Mouse (Mus musculus): ENCODE measurements around the gene Ilf2. TPM values are rescaled to one million over a fixed set of nuclear protein-coding genes. Genes with fewer than 3 reads are reported as not detected.
A peak's percentile ranks its signal among the peaks of the same experiment; 100 is the strongest.

Ilf2 gene
- polyA plus RNA-seq, 1 experiment from 2014 or later = 169 TPM

DNA sequence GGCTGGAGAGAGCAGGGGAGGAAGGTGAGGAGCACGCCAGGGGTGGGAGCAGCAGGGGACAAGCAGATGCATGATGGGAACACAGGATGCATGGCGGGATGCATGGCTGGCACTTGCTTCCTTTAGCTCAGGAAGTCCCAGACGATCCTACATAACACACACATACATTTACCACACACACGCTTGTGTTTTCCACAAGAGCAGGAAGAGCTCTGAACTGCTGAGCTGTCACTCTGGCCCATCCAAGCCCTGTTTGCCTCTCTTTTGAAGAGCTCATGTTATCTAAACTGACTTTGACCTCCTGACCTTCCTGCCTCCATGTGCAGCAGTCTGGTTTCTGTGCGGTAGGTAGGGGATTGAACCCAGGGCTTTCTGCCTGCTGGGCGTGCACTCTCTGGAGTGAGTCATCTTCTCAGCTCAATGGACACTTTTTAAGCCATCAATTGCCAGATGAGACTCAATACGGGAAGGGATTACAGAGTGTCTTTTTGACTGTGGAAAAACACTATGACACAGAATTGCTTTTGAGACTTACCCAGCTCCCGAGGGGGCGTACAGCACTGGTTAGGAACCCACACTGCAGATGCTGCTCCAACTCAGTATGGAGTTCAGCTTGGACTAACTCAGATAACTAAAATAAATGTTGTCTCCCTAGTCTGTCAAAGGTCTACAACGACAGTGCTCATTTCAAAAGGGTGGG lies 24.4 kb upstream of the Ilf2 start:
- no peak for DNase-seq (ENCODE audit: low spot score)
- no peaks in the 10 kb centered on the region for H3K36me3 ChIP-seq (ENCODE audit: control insufficient read depth, insufficient read depth, low read length)
- H3K27ac ChIP-seq (ENCODE audit: low read depth, low read length) = peak overlapping the region; percentile 55; the same call in 1 of the 2 replicates
- no peaks in the 10 kb centered on the region for H3K27me3 ChIP-seq (replicated peaks; ENCODE audit: control insufficient read depth, insufficient read depth, low read length)
- H3K4me3 ChIP-seq (ENCODE audit: low read depth, low read length) = peak overlapping the region; percentile 38
- H3K9ac ChIP-seq (ENCODE audit: low read depth, low read length) = no peak overlapping the region
- no peaks in the 10 kb centered on the region for H3K9me3 ChIP-seq (ENCODE audit: control insufficient read depth, low read length)
- WGBS = 31% methylated on average over 10 of the region's 10 CpGs
- ATAC-seq (replicated peaks; ENCODE audit: low FRiP score) = peak; percentile 61
- peaks cover 19% of the 10 kb centered on the region for H3K4me1 ChIP-seq (replicated peaks; ENCODE audit: control insufficient read depth, insufficient read depth, low read length)
- H3K4me2 ChIP-seq = peak overlapping the region; percentile 62

DNA sequence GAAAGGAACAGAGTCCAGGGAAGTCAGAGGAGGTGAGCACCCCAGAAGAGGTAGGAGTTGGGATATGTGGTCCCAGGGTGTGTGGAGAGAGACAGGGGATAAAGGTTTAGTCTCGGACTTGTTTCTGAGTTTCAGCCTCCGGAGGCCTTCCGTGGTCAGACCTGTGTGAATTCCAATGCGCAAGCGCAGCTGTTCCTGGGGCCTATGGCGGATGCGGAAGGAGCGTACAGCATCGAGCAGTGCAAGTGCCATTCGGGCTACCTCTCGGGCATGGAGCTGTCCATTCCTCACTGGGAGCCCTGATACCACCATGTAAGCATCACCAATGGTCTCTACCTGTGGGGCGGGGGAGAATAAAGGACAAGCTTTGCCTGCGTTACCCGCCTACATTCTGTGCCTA lies 21.0 kb upstream of the Ilf2 start:
- Histone ChIP-seq H3K9ac (ENCODE audit: low read depth, low read length) (no peak overlapping the region), H3K27me3 (replicated peaks; ENCODE audit: control insufficient read depth, insufficient read depth, low read length) (no peaks in the 10 kb centered on the region; the same call in none of the 2 replicates), H3K4me2 (no peak overlapping the region), H3K9me3 (ENCODE audit: control insufficient read depth, low read length) (no peaks in the 10 kb centered on the region), H3K4me1 (replicated peaks; ENCODE audit: control insufficient read depth, insufficient read depth, low read length) (peaks cover 10% of the 10 kb centered on the region), H3K36me3 (ENCODE audit: control insufficient read depth, insufficient read depth, low read length) (no peaks in the 10 kb centered on the region), H3K27ac (ENCODE audit: low read depth, low read length) (no peak overlapping the region), H3K4me3 (ENCODE audit: low read depth, low read length) (no peak overlapping the region)
- ATAC-seq (replicated peaks; ENCODE audit: low FRiP score) (no peak), DNase-seq (ENCODE audit: low spot score) (no peak)
- WGBS = 92% methylated on average over 14 of the region's 14 CpGs

DNA sequence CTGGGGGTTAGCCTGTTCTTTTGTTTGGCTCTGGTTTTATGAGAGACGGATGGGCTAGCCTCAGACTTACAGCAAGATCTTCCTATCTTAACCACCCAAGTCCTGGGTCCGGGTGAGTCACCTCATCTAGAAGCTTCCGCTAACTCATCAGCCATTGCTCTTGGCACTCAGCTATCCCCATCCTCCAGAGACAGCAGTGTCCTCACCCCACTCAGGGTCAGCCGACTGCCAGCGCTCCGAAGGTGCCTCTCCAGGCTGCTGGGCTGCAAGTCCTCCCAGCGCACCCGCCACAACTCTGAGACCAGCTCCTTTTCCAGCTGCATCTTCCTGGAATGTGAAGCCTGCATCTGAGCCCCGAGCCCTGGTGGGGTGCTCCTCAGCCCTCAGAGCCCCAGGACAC lies 16.2 kb upstream of the Ilf2 start:
- H3K9ac ChIP-seq (ENCODE audit: low read depth, low read length) = no peak overlapping the region
- no peaks in the 10 kb centered on the region for H3K9me3 ChIP-seq (ENCODE audit: control insufficient read depth, low read length)
- no peak overlapping the region for H3K4me3 ChIP-seq (ENCODE audit: low read depth, low read length)
- 82% methylated on average over 9 of the region's 9 CpGs for WGBS
- peaks cover 32% of the 10 kb centered on the region for H3K27me3 ChIP-seq (replicated peaks; ENCODE audit: control insufficient read depth, insufficient read depth, low read length)
- no peaks in the 10 kb centered on the region for H3K36me3 ChIP-seq (ENCODE audit: control insufficient read depth, insufficient read depth, low read length)
- no peak overlapping the region for H3K4me2 ChIP-seq
- no peak overlapping the region for H3K27ac ChIP-seq (ENCODE audit: low read depth, low read length)
- DNase-seq (ENCODE audit: low spot score) = no peak
- 0 out of 2 replicates have a peak, but pooled peaks cover 3% of the 10 kb centered on the region for H3K4me1 ChIP-seq (replicated peaks; ENCODE audit: control insufficient read depth, insufficient read depth, low read length)
- ATAC-seq (replicated peaks; ENCODE audit: low FRiP score) = no peak

DNA sequence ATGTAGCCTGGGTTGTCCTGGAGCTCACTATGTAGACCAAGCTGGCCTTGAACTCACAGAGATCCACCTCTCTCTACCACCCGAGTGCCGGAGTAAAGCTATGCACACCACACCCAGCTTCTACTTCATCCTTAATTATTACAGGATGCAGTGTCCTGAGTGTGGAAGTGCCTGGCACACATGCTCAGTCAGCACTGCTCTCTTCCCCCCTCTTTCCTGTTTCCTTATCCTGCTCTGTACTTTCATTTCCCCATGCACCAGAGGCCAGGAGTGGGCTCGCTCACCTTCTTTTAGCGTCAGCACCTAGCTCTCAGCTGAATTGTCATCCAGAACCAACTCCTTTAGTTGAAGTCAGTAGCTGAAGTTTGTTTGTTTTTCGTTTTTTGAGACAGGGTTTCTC lies 15.6 kb upstream of the Ilf2 start:
- peaks cover 6% of the 10 kb centered on the region; the same call in 1 of the 2 replicates for H3K4me1 ChIP-seq (replicated peaks; ENCODE audit: control insufficient read depth, insufficient read depth, low read length)
- WGBS = 57% methylated on average over 5 of the region's 5 CpGs
- DNase-seq (ENCODE audit: low spot score) (no peak), ATAC-seq (replicated peaks; ENCODE audit: low FRiP score) (no peak)
- H3K36me3 ChIP-seq (ENCODE audit: control insufficient read depth, insufficient read depth, low read length) = no peaks in the 10 kb centered on the region
- H3K9ac ChIP-seq (ENCODE audit: low read depth, low read length) = no peak overlapping the region
- H3K27ac ChIP-seq (ENCODE audit: low read depth, low read length) = no peak overlapping the region
- no peaks in the 10 kb centered on the region for H3K9me3 ChIP-seq (ENCODE audit: control insufficient read depth, low read length)
- peaks cover 38% of the 10 kb centered on the region for H3K27me3 ChIP-seq (replicated peaks; ENCODE audit: control insufficient read depth, insufficient read depth, low read length)
- H3K4me2 ChIP-seq = no peak overlapping the region
- no peak overlapping the region for H3K4me3 ChIP-seq (ENCODE audit: low read depth, low read length)

DNA sequence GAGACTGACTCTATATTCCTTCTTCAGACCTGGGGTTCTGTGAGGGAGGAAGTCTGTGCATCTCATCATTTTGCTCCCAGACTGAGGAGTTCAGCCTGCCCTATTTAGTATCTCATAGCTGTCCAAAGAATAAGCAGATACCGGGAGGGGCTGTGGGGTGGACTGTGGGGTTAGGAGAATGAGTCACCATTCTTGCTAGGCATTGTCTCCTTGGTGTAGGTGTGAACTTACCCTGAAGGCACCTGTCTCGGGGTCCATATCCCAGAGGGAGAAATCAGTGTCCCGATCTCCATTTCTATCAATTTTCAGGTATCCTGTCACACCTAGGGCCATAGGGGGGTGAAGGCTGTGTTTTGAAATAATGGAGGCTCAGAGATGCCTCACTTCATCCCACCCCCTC lies 14.0 kb upstream of the Ilf2 start:
- Histone ChIP-seq H3K36me3 (ENCODE audit: control insufficient read depth, insufficient read depth, low read length) (no peaks in the 10 kb centered on the region), H3K4me2 (no peak overlapping the region), H3K4me1 (replicated peaks; ENCODE audit: control insufficient read depth, insufficient read depth, low read length) (peaks cover 7% of the 10 kb centered on the region), H3K27me3 (replicated peaks; ENCODE audit: control insufficient read depth, insufficient read depth, low read length) (peaks cover 46% of the 10 kb centered on the region), H3K27ac (ENCODE audit: low read depth, low read length) (no peak overlapping the region), H3K9ac (ENCODE audit: low read depth, low read length) (no peak overlapping the region), H3K9me3 (ENCODE audit: control insufficient read depth, low read length) (no peaks in the 10 kb centered on the region), H3K4me3 (ENCODE audit: low read depth, low read length) (no peak overlapping the region)
- 81% methylated on average over 3 of the region's 3 CpGs for WGBS
- DNase-seq (ENCODE audit: low spot score) (no peak), ATAC-seq (replicated peaks; ENCODE audit: low FRiP score) (no peak)

DNA sequence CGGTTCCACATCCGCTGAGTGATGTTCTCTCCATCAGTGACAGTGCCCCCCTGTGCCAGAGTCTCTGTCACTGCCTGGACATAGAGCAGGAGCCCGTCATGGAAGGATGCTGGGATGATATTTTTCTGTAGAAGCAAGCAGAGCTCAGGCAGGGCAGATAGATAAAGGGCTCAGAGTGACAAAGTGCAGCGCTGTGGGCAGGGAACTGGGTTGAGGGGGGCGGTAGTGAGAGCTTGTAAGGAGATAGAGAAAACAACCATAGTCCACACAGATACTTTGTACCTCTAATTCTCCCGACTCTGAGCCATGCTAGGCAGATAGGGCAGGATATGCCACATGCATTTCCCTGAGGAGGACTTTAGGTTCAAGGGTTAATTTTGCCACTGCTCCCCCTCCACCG lies 13.3 kb upstream of the Ilf2 start:
- no peak overlapping the region for H3K9ac ChIP-seq (ENCODE audit: low read depth, low read length)
- no peak overlapping the region for H3K4me3 ChIP-seq (ENCODE audit: low read depth, low read length)
- H3K9me3 ChIP-seq (ENCODE audit: control insufficient read depth, low read length) = no peaks in the 10 kb centered on the region
- no peak for DNase-seq (ENCODE audit: low spot score)
- 30% methylated on average over 7 of the region's 7 CpGs for WGBS
- H3K36me3 ChIP-seq (ENCODE audit: control insufficient read depth, insufficient read depth, low read length) = no peaks in the 10 kb centered on the region
- H3K27me3 ChIP-seq (replicated peaks; ENCODE audit: control insufficient read depth, insufficient read depth, low read length) = peaks cover 46% of the 10 kb centered on the region
- no peak for ATAC-seq (replicated peaks; ENCODE audit: low FRiP score)
- peak overlapping the region; percentile 27 for H3K4me2 ChIP-seq
- no peak overlapping the region for H3K27ac ChIP-seq (ENCODE audit: low read depth, low read length)
- peaks cover 7% of the 10 kb centered on the region for H3K4me1 ChIP-seq (replicated peaks; ENCODE audit: control insufficient read depth, insufficient read depth, low read length)

DNA sequence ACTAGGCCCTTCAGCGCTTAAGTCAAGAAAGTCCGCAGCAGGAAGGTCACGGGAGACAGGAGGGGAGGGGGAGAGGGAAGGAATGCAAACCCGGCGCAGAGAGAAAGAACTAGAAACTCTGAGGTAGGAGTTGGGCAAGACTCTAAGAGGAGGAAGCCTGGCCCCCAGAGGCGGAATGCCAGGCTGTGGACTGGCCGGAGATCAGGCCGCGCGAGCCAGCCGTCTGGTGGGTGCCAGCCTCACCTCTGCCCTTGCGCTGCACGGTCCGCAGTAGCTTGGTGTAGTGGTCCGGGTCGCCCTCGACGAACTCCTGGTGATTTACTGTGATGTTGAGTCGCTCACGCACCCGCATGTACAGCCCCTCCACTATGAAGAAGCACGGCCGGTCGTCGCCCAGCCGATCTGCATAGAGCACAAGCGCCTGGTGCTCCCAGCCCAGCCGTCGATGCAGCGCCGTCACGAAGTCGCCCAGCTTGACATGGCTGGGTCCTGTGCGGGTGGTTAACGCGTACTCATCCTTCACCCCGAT lies 11.3 kb upstream of the Ilf2 start:
- no peak overlapping the region for H3K9ac ChIP-seq (ENCODE audit: low read depth, low read length)
- no peaks in the 10 kb centered on the region for H3K36me3 ChIP-seq (ENCODE audit: control insufficient read depth, insufficient read depth, low read length)
- DNase-seq (ENCODE audit: low spot score) = no peak
- peaks cover 46% of the 10 kb centered on the region for H3K27me3 ChIP-seq (replicated peaks; ENCODE audit: control insufficient read depth, insufficient read depth, low read length)
- no peaks in the 10 kb centered on the region for H3K9me3 ChIP-seq (ENCODE audit: control insufficient read depth, low read length)
- H3K4me2 ChIP-seq = peak overlapping the region; percentile 83
- peak overlapping the region; percentile 52 for H3K4me3 ChIP-seq (ENCODE audit: low read depth, low read length)
- no peak overlapping the region for H3K27ac ChIP-seq (ENCODE audit: low read depth, low read length)
- WGBS = 18% methylated on average over 37 of the region's 37 CpGs
- H3K4me1 ChIP-seq (replicated peaks; ENCODE audit: control insufficient read depth, insufficient read depth, low read length) = peaks cover 7% of the 10 kb centered on the region
- ATAC-seq (replicated peaks; ENCODE audit: low FRiP score) = no peak

DNA sequence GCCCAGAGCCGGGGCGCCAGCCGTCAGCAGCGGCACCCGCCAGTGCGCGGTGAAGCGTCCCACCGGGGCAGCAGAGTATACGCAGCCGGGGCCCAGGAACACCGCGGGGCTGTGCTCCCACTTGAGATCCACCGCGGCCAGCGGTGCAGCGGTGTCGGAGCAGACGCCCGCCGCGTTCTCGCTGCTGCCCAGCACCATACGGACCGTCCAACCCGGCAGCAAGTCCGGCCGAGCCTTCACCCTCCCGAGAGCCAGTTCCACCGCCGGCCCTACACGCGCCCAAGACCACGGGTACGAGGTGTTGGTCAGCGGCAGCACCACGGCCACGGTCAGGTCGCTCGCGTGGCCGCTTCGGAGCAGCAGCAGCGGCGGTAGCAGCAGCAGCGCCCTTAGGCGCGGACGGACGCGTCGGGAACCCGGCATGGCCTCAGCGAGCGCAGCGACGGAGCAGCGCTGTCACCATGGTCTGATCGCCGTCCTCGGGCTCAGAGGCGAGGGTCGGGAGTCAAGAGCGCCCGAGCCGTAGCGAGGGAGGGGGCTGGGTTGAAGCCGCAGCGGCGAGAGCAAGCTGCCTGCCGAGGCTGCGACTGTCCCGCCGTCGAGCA lies 10.7 kb upstream of the Ilf2 start:
- H3K27ac ChIP-seq (ENCODE audit: low read depth, low read length) = no peak overlapping the region
- peak overlapping the region; percentile 83 for H3K4me2 ChIP-seq
- 0 out of 2 replicates have a peak, but pooled peaks have one; percentile 30 for ATAC-seq (replicated peaks; ENCODE audit: low FRiP score)
- 2% methylated on average over 75 of the region's 75 CpGs for WGBS
- no peaks in the 10 kb centered on the region for H3K36me3 ChIP-seq (ENCODE audit: control insufficient read depth, insufficient read depth, low read length)
- peaks cover 7% of the 10 kb centered on the region for H3K4me1 ChIP-seq (replicated peaks; ENCODE audit: control insufficient read depth, insufficient read depth, low read length)
- peak; percentile 60 for DNase-seq (ENCODE audit: low spot score)
- peaks cover 46% of the 10 kb centered on the region for H3K27me3 ChIP-seq (replicated peaks; ENCODE audit: control insufficient read depth, insufficient read depth, low read length)
- peak overlapping the region; percentile 52 for H3K4me3 ChIP-seq (ENCODE audit: low read depth, low read length)
- H3K9ac ChIP-seq (ENCODE audit: low read depth, low read length) = peak overlapping the region; percentile 41
- no peaks in the 10 kb centered on the region for H3K9me3 ChIP-seq (ENCODE audit: control insufficient read depth, low read length)
